Mouse (Mus musculus) gastrocnemius, adult 8-10 months (tissue): ENCODE measurements around the gene Cry2. TPM values are rescaled to one million over a fixed set of nuclear protein-coding genes. Genes with fewer than 3 reads are reported as not detected.

Source experiments
- DNase-seq, 2 experiments: peaks; one replicate each; pipeline ENCODE4 v3.0.0; 2022; ENCODE audit warnings: low spot score in 2 of 2
- microRNA-seq: library from miRNA; unstranded; fragments of <30 nt; microRNA quantifications from one replicate; pipeline ENCODE4 v1.2.0, GENCODE M21; 2022
- total RNA-seq, 4 experiments: library from RNA; stranded (reverse); gene quantifications; 2 replicates each; pipeline ENCODE4 v1.2.4; 2022

Cry2 gene
- total RNA-seq, 4 experiments from 2014 or later: 27.5 to 34.6 (median 31.3) TPM

DNA sequence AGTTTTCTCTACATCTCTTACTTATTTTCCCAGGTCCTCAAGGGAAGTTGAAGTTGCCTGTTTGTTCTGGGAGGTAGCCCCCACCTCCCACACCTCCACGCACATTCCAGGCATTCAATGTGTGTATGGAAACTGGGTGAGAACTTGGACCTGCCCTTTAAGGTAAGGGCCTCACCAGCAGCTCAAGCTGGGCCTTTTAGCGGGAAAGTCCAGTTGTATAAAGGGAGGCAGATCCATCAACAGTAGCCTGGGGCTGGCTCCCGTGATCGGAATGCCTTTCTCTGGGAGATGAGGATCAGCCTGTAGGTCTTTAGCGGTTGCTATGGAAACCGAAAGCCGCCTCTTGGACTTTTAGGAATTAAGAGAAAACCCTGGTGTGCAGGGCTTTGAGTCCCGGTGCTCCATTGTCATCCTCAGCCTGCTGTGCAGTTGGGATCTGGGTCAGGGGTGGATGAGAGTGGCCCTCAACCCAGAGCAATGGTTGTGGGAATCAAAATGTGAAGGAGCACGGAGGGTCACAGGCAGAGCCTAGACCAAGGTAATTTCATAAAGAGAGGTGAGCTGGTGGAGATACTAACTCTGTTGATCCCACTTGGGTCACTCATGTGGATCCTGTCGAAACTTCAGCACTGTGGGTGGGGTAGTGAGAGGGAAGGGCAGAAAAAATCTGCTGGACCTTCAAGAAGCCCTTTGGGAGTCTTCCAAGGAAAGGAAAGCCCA, 61.7 kb downstream of the Cry2 start:
- no peak for DNase-seq

GRCm38 (mm10) chr2:92370821-92371805, 62.7 kb downstream of the Cry2 start:
- no peak for DNase-seq

GRCm38 (mm10) chr2:92370375-92370774, 63.5 kb downstream of the Cry2 start:
- no peak for DNase-seq

- no peak for DNase-seq
These were observed 66.3 kb downstream of the Cry2 start for GRCm38 (mm10) chr2:92367383-92368029.

DNA sequence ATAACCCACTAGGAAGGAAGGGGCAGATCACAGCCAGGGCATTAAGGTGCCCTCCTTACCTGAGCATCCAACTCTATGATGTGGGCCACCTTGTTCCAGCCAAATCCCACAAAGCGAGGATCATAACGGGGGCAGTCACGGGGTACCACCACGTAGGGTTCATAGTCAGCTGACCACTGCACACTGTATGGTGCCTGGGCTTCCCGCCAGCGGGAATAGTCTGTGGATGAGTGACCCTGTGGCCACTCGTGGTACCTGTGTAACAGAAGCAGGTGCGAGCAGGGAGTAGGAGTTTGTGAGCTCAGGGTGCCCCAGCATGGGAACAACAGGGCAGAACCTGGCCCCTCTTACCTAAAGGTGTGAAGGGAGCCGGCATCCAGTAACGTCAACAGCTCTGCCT, 68.3 kb downstream of the Cry2 start:
- DNase-seq: no peak

DNA sequence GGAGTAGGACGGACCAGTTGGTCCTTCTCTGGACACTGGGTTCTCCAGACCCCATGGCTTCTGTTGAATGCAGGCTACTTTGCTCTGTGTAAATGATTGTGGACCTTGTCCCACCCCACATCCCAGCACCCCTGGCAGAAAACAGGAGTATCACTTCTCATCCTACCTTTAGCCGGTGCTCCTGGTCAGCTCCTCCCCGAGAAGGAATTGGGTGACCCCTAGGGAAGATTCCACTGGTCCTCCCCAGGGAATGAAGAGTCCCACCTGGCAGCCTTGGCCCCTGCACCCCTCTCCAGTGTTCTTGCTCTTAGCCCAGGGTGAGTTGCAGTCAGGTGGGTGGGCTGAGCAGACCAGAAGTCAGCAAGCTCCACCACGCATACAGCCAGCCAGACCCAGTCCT, 69.8 kb downstream of the Cry2 start:
- DNase-seq: no peak

GRCm38 (mm10) chr2:92362571-92363228, 71.1 kb downstream of the Cry2 start:
- DNase-seq: no peak

DNA sequence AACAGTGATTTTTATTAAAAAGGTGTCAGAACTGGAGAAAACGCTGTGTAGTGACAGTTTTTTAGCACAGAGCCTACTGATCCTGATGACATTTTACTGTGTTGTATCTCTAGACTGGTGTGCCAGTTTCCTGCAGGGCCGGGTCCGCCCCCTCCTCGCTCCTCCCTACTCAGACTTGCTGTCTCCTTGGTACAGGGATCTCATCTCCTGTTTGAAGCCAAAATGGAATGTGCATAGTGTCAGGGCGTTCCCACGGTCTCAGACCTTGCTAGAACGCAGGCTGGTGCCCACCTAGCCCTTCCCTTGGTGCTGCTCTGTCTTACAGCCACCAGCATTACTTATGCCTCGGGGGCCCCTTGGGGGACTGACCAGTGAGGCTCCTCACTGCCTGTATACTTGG, 72.0 kb downstream of the Cry2 start:
- DNase-seq: no peak

DNA sequence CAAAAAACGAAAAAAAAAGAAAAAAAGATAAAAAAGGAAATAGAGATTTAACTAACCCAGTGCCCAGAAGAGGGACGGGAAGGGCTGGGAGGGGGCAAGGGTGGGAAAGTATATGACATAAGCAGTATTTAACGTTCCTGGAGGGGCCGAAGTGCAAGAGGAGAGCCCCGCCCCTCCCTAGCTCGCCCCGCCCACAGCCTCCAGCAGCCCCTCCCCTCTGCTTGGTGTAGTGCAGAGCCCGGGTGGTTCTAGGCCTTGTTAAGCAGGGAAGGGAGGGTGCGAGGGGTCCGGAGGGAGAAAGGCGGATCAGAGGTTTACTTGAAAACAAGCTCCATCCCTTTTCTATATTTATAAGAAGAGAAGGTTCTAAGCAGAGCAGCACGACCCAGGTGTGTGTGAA, 73.0 kb downstream of the Cry2 start:
- DNase-seq: no peak

DNA sequence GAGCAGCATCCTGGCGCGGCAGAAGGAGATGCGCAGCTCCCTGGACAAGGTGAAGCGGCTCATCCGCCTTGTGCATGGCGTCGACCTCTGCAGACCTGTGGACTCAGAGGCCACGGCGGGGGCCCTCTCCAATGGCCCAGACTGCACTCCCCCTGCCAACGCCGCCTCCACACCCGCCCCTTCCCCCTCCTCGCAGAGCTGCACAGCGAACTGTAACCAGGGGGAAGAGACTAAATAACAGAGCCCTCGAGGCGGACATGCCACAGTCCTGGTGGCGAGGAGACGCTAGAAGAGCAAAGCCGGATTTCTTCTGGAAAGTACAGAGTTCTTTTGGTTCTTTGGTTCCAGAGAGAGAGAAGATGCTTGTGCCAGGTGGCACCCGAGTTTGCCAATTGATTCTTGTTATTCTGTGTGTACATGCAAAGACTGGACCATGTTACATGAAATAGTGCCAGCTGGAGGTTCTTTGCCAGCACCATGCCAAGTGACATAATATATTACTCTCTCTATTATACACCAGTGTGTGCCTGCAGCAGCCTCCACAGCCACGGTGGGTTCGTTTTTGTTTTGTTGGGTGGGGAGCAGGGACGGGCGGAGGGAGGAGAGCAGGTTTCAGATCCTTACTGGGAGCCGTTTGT, 73.5 kb downstream of the Cry2 start:
- DNase-seq: no peak

- no peak for DNase-seq
These were observed 74.5 kb downstream of the Cry2 start for GRCm38 (mm10) chr2:92359301-92359700.

DNA sequence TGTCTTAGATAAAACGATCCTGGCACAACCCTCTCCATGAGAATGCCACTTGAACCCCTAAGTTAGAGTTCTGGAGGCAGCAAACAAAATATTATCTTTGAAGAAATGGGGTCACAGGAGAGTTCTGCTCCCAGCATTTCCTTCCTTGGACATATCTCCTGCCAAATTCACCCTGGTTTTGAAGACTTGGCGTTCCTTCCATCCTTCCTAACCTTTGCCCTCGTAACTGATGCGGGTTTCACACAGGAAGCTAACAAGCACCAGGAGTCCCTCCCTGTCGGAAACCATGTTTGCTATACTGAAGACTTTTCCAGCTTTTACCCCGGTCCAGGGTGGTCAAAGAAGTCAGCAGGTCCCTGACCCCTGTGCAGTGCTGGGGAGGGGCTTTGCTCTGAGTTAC, 79.6 kb downstream of the Cry2 start:
- no peak for DNase-seq

Small RNA genes lying within 50 kb of the gene (microRNA-seq; reads per million reads assigned to microRNA genes)
- not detected for gene Mir7000

Other genes starting within 250 kb of the Cry2 start
- 10 to 100 TPM; 17.0 to 19.5 (median 17.7) TPM for gene Pex16, start 59.4 kb downstream of the Cry2 start, total RNA-seq
- under 1 TPM in 2 of 4 experiments, not detected in 2; 0.65 to 0.99 TPM for gene Large2, start 59.2 kb downstream of the Cry2 start, total RNA-seq
- gene 1700029I15Rik, start 51.5 kb downstream of the Cry2 start, total RNA-seq: 1 to 10 TPM in 2 of 4 experiments, under 1 TPM in 2; 0.24 to 1.3 (median 1.0) TPM
- 1 to 10 TPM; 1.7 to 2.5 (median 2.3) TPM for gene Mapk8ip1, start 32.8 kb downstream of the Cry2 start, total RNA-seq
- 1 to 10 TPM; 4.9 to 5.8 (median 5.4) TPM for gene Slc35c1, start 26.5 kb upstream of the Cry2 start, total RNA-seq
- gene Chst1, start 165.7 kb upstream of the Cry2 start, total RNA-seq: 1 to 10 TPM in 2 of 4 experiments, under 1 TPM in 2; 0.61 to 1.6 (median 0.95) TPM